Mouse (Mus musculus) E14TG2a.4 (cell line): Measurements from ENCODE around the gene Mapk14.

Source experiments
- CTCF ChIP-seq: conservative IDR thresholded peaks from 2 replicates; pipeline ENCODE4 v1.5.1; 2014; ENCODE audit warnings: low read length
- NANOG ChIP-seq: IDR thresholded peaks from 2 replicates; pipeline ENCODE4 v1.6.1; 2014; ENCODE audit warnings: borderline replicate concordance, low read length, mixed read lengths
- POU5F1 ChIP-seq: IDR thresholded peaks from 2 replicates; pipeline ENCODE4 v1.6.1; 2014; ENCODE audit warnings: low read length, borderline replicate concordance

DNA sequence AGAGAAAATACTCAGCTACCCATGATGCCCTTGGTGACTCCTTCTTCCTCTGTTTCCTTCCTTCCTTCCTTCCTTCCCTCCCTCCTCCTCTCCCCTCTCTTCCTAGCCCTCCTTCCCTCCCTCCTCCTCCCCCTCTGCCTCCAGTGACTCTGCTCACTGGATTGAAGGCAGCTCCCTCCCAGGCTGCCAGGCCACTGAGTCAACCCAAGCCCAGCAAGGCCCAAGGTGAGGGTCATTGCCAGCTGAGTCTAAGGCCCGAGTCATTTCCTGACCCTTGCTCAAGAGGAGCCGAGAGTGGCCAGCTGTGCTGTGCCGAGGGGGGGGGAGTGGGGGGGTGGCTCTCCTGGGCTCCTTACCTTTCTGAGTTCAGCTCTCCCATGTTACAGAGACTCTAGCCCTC, 75.1 kb downstream of the Mapk14 start:
- TF ChIP-seq CTCF: no peak
- TF ChIP-seq NANOG: no peak
- TF ChIP-seq POU5F1: no peak
